Mouse (Mus musculus): ENCODE measurements around the gene Hid1. TPM values are rescaled to one million over a fixed set of nuclear protein-coding genes. Genes with fewer than 3 reads are reported as not detected.

Hid1 gene
- polyA plus RNA-seq, 1 experiment from 2014 or later, result 22.3 TPM

- peak; percentile 94 for DNase-seq (ENCODE audit: low spot score)
- Histone ChIP-seq H3K4me3 (ENCODE audit: low read depth, low read length) (peak within 1 kb of the TSS; percentile 86), H3K36me3 (ENCODE audit: control insufficient read depth, insufficient read depth, low read length) (no peaks in the 10 kb centered on the region; the same call in 1 of the 2 replicates), H3K27ac (ENCODE audit: low read depth, low read length) (peak within 1 kb of the TSS; percentile 89), H3K4me2 (ENCODE audit: low read depth, low read length, severe bottlenecking) (peak within 1 kb of the TSS; percentile 88), H3K9me3 (ENCODE audit: control insufficient read depth, low read length) (no peaks in the 10 kb centered on the region), H3K27me3 (ENCODE audit: control insufficient read depth, insufficient read depth, low read length) (no peaks in the 10 kb centered on the region), H3K9ac (ENCODE audit: low read length) (peak within 1 kb of the TSS; percentile 97), H3K4me1 (replicated peaks; ENCODE audit: control insufficient read depth, insufficient read depth, low read length) (peaks cover 21% of the 10 kb centered on the region)
- peak; percentile 89 for ATAC-seq (replicated peaks; ENCODE audit: low FRiP score)
- under 1% methylated on average over 75 of the region's 76 CpGs for WGBS
Measured at GRCm38 (mm10) chr11:115381743-115382539, 14.4 kb upstream of the Hid1 start, which contains the start of gene Cdr2l. Cdr2l (plus strand) TSS chr11:115381916.

GRCm38 (mm10) chr11:115381276-115381675 is 13.7 kb upstream of the Hid1 start:
- WGBS, result 11% methylated on average over 9 of the region's 9 CpGs
- DNase-seq (ENCODE audit: low spot score), result no peak
- Histone ChIP-seq H3K4me2 (ENCODE audit: low read depth, low read length, severe bottlenecking) (peak overlapping the region; percentile 88; the same call in 1 of the 2 replicates), H3K27ac (ENCODE audit: low read depth, low read length) (no peak overlapping the region), H3K9me3 (ENCODE audit: control insufficient read depth, low read length) (no peaks in the 10 kb centered on the region), H3K4me3 (ENCODE audit: low read depth, low read length) (peak overlapping the region; percentile 86), H3K27me3 (ENCODE audit: control insufficient read depth, insufficient read depth, low read length) (no peaks in the 10 kb centered on the region), H3K36me3 (ENCODE audit: control insufficient read depth, insufficient read depth, low read length) (no peaks in the 10 kb centered on the region; the same call in 1 of the 2 replicates), H3K4me1 (replicated peaks; ENCODE audit: control insufficient read depth, insufficient read depth, low read length) (peaks cover 21% of the 10 kb centered on the region), H3K9ac (ENCODE audit: low read length) (0 out of 2 replicates have a peak overlapping the region, but pooled peaks have one; percentile 3)
- no peak for ATAC-seq (replicated peaks; ENCODE audit: low FRiP score)

GRCm38 (mm10) chr11:115377854-115378253 is 10.3 kb upstream of the Hid1 start:
- peaks cover 8% of the 10 kb centered on the region for H3K27me3 ChIP-seq (ENCODE audit: control insufficient read depth, insufficient read depth, low read length)
- peaks cover 12% of the 10 kb centered on the region for H3K4me1 ChIP-seq (replicated peaks; ENCODE audit: control insufficient read depth, insufficient read depth, low read length)
- no peaks in the 10 kb centered on the region for H3K36me3 ChIP-seq (ENCODE audit: control insufficient read depth, insufficient read depth, low read length)
- DNase-seq (ENCODE audit: low spot score) (no peak), ATAC-seq (replicated peaks; ENCODE audit: low FRiP score) (no peak)
- no peak overlapping the region for H3K4me3 ChIP-seq (ENCODE audit: low read depth, low read length)
- H3K4me2 ChIP-seq (ENCODE audit: low read depth, low read length, severe bottlenecking), result no peak overlapping the region
- H3K9me3 ChIP-seq (ENCODE audit: control insufficient read depth, low read length), result no peaks in the 10 kb centered on the region
- H3K9ac ChIP-seq (ENCODE audit: low read length), result no peak overlapping the region
- 85% methylated on average over 7 of the region's 7 CpGs for WGBS
- H3K27ac ChIP-seq (ENCODE audit: low read depth, low read length), result no peak overlapping the region

GRCm38 (mm10) chr11:115377254-115377653 is 9.7 kb upstream of the Hid1 start:
- Histone ChIP-seq H3K27ac (ENCODE audit: low read depth, low read length) (no peak overlapping the region), H3K9me3 (ENCODE audit: control insufficient read depth, low read length) (no peaks in the 10 kb centered on the region), H3K4me3 (ENCODE audit: low read depth, low read length) (no peak overlapping the region), H3K9ac (ENCODE audit: low read length) (no peak overlapping the region), H3K36me3 (ENCODE audit: control insufficient read depth, insufficient read depth, low read length) (no peaks in the 10 kb centered on the region), H3K4me2 (ENCODE audit: low read depth, low read length, severe bottlenecking) (no peak overlapping the region), H3K4me1 (replicated peaks; ENCODE audit: control insufficient read depth, insufficient read depth, low read length) (peaks cover 10% of the 10 kb centered on the region), H3K27me3 (ENCODE audit: control insufficient read depth, insufficient read depth, low read length) (peaks cover 8% of the 10 kb centered on the region)
- DNase-seq (ENCODE audit: low spot score) (no peak), ATAC-seq (replicated peaks; ENCODE audit: low FRiP score) (no peak)
- WGBS, result 84% methylated on average over 4 of the region's 4 CpGs

GRCm38 (mm10) chr11:115376722-115377121 is 9.2 kb upstream of the Hid1 start:
- 75% methylated on average over 7 of the region's 7 CpGs for WGBS

GRCm38 (mm10) chr11:115374695-115375425 is 7.3 kb upstream of the Hid1 start:
- Histone ChIP-seq H3K9me3 (ENCODE audit: control insufficient read depth, low read length) (no peaks in the 10 kb centered on the region), H3K9ac (ENCODE audit: low read length) (peak overlapping the region; percentile 59), H3K36me3 (ENCODE audit: control insufficient read depth, insufficient read depth, low read length) (no peaks in the 10 kb centered on the region), H3K4me2 (ENCODE audit: low read depth, low read length, severe bottlenecking) (peak overlapping the region; percentile 84), H3K4me3 (ENCODE audit: low read depth, low read length) (no peak overlapping the region; the same call in 1 of the 2 replicates), H3K27me3 (ENCODE audit: control insufficient read depth, insufficient read depth, low read length) (peaks cover 10% of the 10 kb centered on the region), H3K4me1 (replicated peaks; ENCODE audit: control insufficient read depth, insufficient read depth, low read length) (peaks cover 10% of the 10 kb centered on the region), H3K27ac (ENCODE audit: low read depth, low read length) (no peak overlapping the region)
- DNase-seq (ENCODE audit: low spot score) (no peak), ATAC-seq (replicated peaks; ENCODE audit: low FRiP score) (no peak)
- WGBS, result 73% methylated on average over 12 of the region's 12 CpGs

More at GRCm38 (mm10) chr11:115376722-115377121, 9.2 kb upstream of the Hid1 start:
- Histone ChIP-seq H3K36me3 (ENCODE audit: control insufficient read depth, insufficient read depth, low read length) (no peaks in the 10 kb centered on the region), H3K9me3 (ENCODE audit: control insufficient read depth, low read length) (no peaks in the 10 kb centered on the region), H3K27ac (ENCODE audit: low read depth, low read length) (no peak overlapping the region), H3K9ac (ENCODE audit: low read length) (no peak overlapping the region), H3K4me1 (replicated peaks; ENCODE audit: control insufficient read depth, insufficient read depth, low read length) (peaks cover 10% of the 10 kb centered on the region), H3K4me3 (ENCODE audit: low read depth, low read length) (no peak overlapping the region), H3K4me2 (ENCODE audit: low read depth, low read length, severe bottlenecking) (no peak overlapping the region), H3K27me3 (ENCODE audit: control insufficient read depth, insufficient read depth, low read length) (peaks cover 8% of the 10 kb centered on the region)
- ATAC-seq (replicated peaks; ENCODE audit: low FRiP score) (no peak), DNase-seq (ENCODE audit: low spot score) (no peak)

GRCm38 (mm10) chr11:115373805-115374694 is 6.5 kb upstream of the Hid1 start:
- DNase-seq (ENCODE audit: low spot score) (peak; percentile 65), ATAC-seq (replicated peaks; ENCODE audit: low FRiP score) (0 out of 2 replicates have a peak, but pooled peaks have one; percentile 18)
- Histone ChIP-seq H3K27me3 (ENCODE audit: control insufficient read depth, insufficient read depth, low read length) (peaks cover 10% of the 10 kb centered on the region), H3K9ac (ENCODE audit: low read length) (peak overlapping the region; percentile 59), H3K9me3 (ENCODE audit: control insufficient read depth, low read length) (no peaks in the 10 kb centered on the region), H3K4me2 (ENCODE audit: low read depth, low read length, severe bottlenecking) (peak overlapping the region; percentile 84), H3K36me3 (ENCODE audit: control insufficient read depth, insufficient read depth, low read length) (no peaks in the 10 kb centered on the region), H3K4me1 (replicated peaks; ENCODE audit: control insufficient read depth, insufficient read depth, low read length) (peaks cover 10% of the 10 kb centered on the region), H3K27ac (ENCODE audit: low read depth, low read length) (no peak overlapping the region), H3K4me3 (ENCODE audit: low read depth, low read length) (peak overlapping the region; percentile 36)
- WGBS, result 2% methylated on average over 30 of the region's 30 CpGs

- WGBS, result 53% methylated on average over 2 of the region's 2 CpGs
- Histone ChIP-seq H3K9ac (ENCODE audit: low read length) (no peak overlapping the region), H3K36me3 (ENCODE audit: control insufficient read depth, insufficient read depth, low read length) (no peaks in the 10 kb centered on the region), H3K9me3 (ENCODE audit: control insufficient read depth, low read length) (no peaks in the 10 kb centered on the region), H3K4me3 (ENCODE audit: low read depth, low read length) (no peak overlapping the region), H3K27me3 (ENCODE audit: control insufficient read depth, insufficient read depth, low read length) (peaks cover 13% of the 10 kb centered on the region), H3K4me1 (replicated peaks; ENCODE audit: control insufficient read depth, insufficient read depth, low read length) (peaks cover 10% of the 10 kb centered on the region), H3K4me2 (ENCODE audit: low read depth, low read length, severe bottlenecking) (no peak overlapping the region), H3K27ac (ENCODE audit: low read depth, low read length) (no peak overlapping the region)
- no peak for DNase-seq (ENCODE audit: low spot score)
- no peak for ATAC-seq (replicated peaks; ENCODE audit: low FRiP score)
Measured at GRCm38 (mm10) chr11:115372737-115373136, 5.2 kb upstream of the Hid1 start.

All from forebrain, embryonic 11.5 days (tissue).